Mouse (Mus musculus) C2C12 (cell line): ENCODE data around the gene Bcor. TPM values are rescaled to one million over a fixed set of nuclear protein-coding genes. Genes with fewer than 3 reads are reported as not detected.

Source experiments
- H3K27me3 ChIP-seq: one replicate; pipeline ENCODE4 v1.6.1; 2011; ENCODE audit not compliant: control insufficient read depth, insufficient read depth, insufficient read length
- H3K36me3 ChIP-seq: one replicate; pipeline ENCODE4 v1.6.1; 2011; ENCODE audit not compliant: control insufficient read depth, insufficient read depth
- H3K4me3 ChIP-seq: one replicate; pipeline ENCODE4 v1.5.1; 2011; ENCODE audit warnings: mild to moderate bottlenecking, control low read depth; ENCODE audit not compliant: poor library complexity, insufficient read depth, severe bottlenecking
- H3K79me2 ChIP-seq: one replicate; pipeline ENCODE4 v1.6.1; 2011; ENCODE audit not compliant: control insufficient read depth, insufficient read depth
- H3K79me3 ChIP-seq: one replicate; pipeline ENCODE4 v1.6.1; 2011; ENCODE audit warnings: low read depth, control low read depth
- H3ac ChIP-seq: one replicate; pipeline ENCODE3; 2011; ENCODE audit warnings: low read depth; ENCODE audit not compliant: control insufficient read depth, insufficient read length
- CEBPB ChIP-seq: IDR thresholded peaks from one replicate; pipeline ENCODE4 v1.6.1; 2011; ENCODE audit warnings: low read depth, mild to moderate bottlenecking, control low read depth, moderate library complexity
- CTCF ChIP-seq: IDR thresholded peaks from one replicate; pipeline ENCODE4 v1.5.1; 2011; ENCODE audit not compliant: control insufficient read depth, insufficient read depth, insufficient read length
- FOSL1 ChIP-seq: IDR thresholded peaks from one replicate; pipeline ENCODE4 v1.8.0; 2011; ENCODE audit warnings: mild to moderate bottlenecking, low read length; ENCODE audit not compliant: poor library complexity, insufficient read depth, severe bottlenecking
- MAX ChIP-seq: IDR thresholded peaks from one replicate; pipeline ENCODE4 v1.6.1; 2011; ENCODE audit warnings: mild to moderate bottlenecking, control low read depth
- MYOD1 ChIP-seq: IDR thresholded peaks from one replicate; pipeline ENCODE4 v1.6.1; 2011; ENCODE audit warnings: low read depth; ENCODE audit not compliant: control insufficient read depth, insufficient read length
- MYOG ChIP-seq: IDR thresholded peaks from one replicate; pipeline ENCODE4 v1.6.1; 2011; ENCODE audit not compliant: control insufficient read depth, insufficient read length; ENCODE audit errors: extremely low read depth
- USF1 ChIP-seq: IDR thresholded peaks from one replicate; pipeline ENCODE4 v1.6.1; 2011; ENCODE audit warnings: low read depth, mild to moderate bottlenecking, control low read depth, moderate library complexity
- polyA plus RNA-seq: library from polyadenylated mRNA; unstranded; fragments of >200 nt; fragmentation: generic; extraction: Trizol; gene quantifications from one replicate; pipeline ENCODE4 v1.2.1, GENCODE M21; 2012; ENCODE audit warnings: missing spikeins

The Bcor gene
- polyA plus RNA-seq, 1 experiment, result 15.2 TPM

DNA sequence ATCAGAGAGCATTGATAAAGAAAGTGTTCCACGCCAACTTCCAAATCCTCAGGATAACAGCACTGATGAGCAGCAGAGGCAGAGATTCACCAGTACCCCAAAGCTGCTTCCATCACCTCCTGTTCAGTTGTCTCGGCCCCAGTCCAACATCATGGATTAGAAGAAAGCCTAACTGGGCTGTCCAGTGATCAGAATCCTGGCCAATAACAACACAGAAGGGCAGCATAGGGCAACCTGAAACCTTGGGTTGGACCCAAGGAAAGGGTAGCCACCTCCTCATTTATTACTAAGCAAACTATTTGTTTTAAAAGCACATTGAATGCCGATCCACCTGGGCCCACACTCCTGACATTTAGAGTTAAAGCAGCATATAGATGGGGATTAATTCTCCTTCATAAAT is 99.3 kb downstream of the Bcor start:
- no peak for TF ChIP-seq MAX
- TF ChIP-seq USF1, result no peak
- TF ChIP-seq MYOD1, result no peak
- no peak for TF ChIP-seq CTCF
- no peak for TF ChIP-seq MYOG
- TF ChIP-seq FOSL1, result no peak
- no peak for TF ChIP-seq CEBPB
- Histone ChIP-seq H3K79me3 (peaks cover 17% of the 10 kb centered on the region), H3K27me3 (no peaks in the 10 kb centered on the region), H3K79me2 (peaks cover 36% of the 10 kb centered on the region), H3ac (no peak overlapping the region), H3K36me3 (peaks cover 3% of the 10 kb centered on the region), H3K4me3 (no peak overlapping the region)

- H3ac ChIP-seq, result no peak overlapping the region
- H3K79me2 ChIP-seq, result peaks cover 8% of the 10 kb centered on the region
- H3K79me3 ChIP-seq, result peaks cover 6% of the 10 kb centered on the region
- no peak overlapping the region for H3K4me3 ChIP-seq
- TF ChIP-seq CEBPB (no peak), MYOD1 (no peak), CTCF (no peak), MAX (no peak), MYOG (no peak), FOSL1 (no peak), USF1 (no peak)
- H3K27me3 ChIP-seq, result no peaks in the 10 kb centered on the region
- H3K36me3 ChIP-seq, result peaks cover 3% of the 10 kb centered on the region
These were observed 102.9 kb downstream of the Bcor start for GRCm38 (mm10) chrX:12057210-12057609.

DNA sequence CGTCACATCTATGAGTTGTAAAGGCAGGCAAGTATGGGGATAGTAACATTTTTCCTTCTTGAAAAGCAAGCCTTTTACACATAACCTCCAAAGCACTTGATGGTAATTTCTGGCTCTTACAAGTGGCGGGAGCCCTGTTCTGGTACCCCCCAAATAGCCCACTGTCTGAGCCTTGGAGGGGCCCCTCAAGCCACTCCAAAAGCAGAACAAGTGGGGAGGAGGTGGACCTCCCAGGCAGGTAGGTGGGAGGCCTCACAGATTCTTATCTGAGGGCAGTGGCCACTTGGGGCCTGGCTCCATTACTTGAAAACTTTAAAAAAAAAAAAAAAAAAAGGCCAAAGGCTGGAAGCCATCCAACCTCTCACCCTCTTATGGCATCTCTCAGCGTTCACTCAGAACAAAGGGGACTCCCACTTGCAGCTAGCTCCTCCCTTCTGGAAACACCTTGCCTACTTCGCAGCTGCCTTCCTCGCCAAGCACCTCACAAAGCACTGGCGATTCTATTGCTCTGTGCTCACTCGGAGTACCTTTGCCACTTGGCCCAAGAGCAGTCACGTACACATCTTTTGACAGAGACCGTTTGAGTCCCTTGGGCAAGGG is 106.7 kb downstream of the Bcor start:
- Histone ChIP-seq H3K79me2 (no peaks in the 10 kb centered on the region), H3K4me3 (no peak overlapping the region), H3K79me3 (no peaks in the 10 kb centered on the region), H3ac (no peak overlapping the region), H3K36me3 (peaks cover 3% of the 10 kb centered on the region), H3K27me3 (no peaks in the 10 kb centered on the region)
- TF ChIP-seq MYOG (no peak), MYOD1 (no peak), FOSL1 (no peak), CEBPB (no peak), USF1 (no peak), MAX (no peak)

DNA sequence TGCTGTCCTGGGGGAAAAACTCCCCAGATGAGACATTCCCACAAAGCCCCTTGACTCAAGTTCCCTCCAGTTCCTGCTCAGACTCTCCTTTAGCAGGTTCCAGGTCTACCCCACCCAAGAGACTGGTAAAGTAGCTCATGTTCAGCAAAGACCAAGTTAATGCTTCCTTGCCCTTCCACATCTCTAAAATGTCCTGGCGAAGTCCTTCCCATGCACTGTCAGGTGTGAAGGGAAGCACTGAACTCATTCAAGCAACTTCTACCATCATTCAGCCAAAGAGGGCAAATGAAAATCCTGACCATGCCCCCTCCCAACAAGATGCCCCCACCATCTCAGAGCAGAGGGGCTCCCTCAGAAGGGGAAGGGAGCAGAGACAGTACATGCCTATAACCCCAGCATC is 107.5 kb downstream of the Bcor start:
- H3K79me3 ChIP-seq, result no peaks in the 10 kb centered on the region
- TF ChIP-seq FOSL1 (no peak), MAX (no peak), MYOG (no peak), CTCF (no peak), USF1 (no peak), CEBPB (no peak)
- no peak overlapping the region for H3ac ChIP-seq
- H3K4me3 ChIP-seq, result no peak overlapping the region
- H3K36me3 ChIP-seq, result peaks cover 3% of the 10 kb centered on the region
- no peaks in the 10 kb centered on the region for H3K27me3 ChIP-seq
- no peaks in the 10 kb centered on the region for H3K79me2 ChIP-seq

- TF ChIP-seq CTCF, result no peak
- no peak for TF ChIP-seq CEBPB
- no peak for TF ChIP-seq USF1
- no peak for TF ChIP-seq MYOD1
- no peak for TF ChIP-seq MAX
- TF ChIP-seq MYOG, result no peak
- no peak for TF ChIP-seq FOSL1
These were observed 111.4 kb downstream of the Bcor start for GRCm38 (mm10) chrX:12048721-12049120.

GRCm38 (mm10) chrX:12048166-12048565 is 112.0 kb downstream of the Bcor start:
- H3K79me2 ChIP-seq, result no peaks in the 10 kb centered on the region
- TF ChIP-seq CTCF (no peak), USF1 (no peak), MYOD1 (no peak), MAX (no peak), CEBPB (no peak), FOSL1 (no peak), MYOG (no peak)
- no peaks in the 10 kb centered on the region for H3K79me3 ChIP-seq
- no peak overlapping the region for H3K4me3 ChIP-seq
- no peak overlapping the region for H3ac ChIP-seq
- peaks cover 8% of the 10 kb centered on the region for H3K36me3 ChIP-seq
- no peaks in the 10 kb centered on the region for H3K27me3 ChIP-seq

More at GRCm38 (mm10) chrX:12048721-12049120, 111.4 kb downstream of the Bcor start:
- H3K36me3 ChIP-seq, result peaks cover 8% of the 10 kb centered on the region
- H3K27me3 ChIP-seq, result no peaks in the 10 kb centered on the region
- no peaks in the 10 kb centered on the region for H3K79me2 ChIP-seq
- no peaks in the 10 kb centered on the region for H3K79me3 ChIP-seq
- no peak overlapping the region for H3ac ChIP-seq
- H3K4me3 ChIP-seq, result no peak overlapping the region
